Mouse (Mus musculus): ENCODE measurements around the gene Ift140. TPM values are rescaled to one million over a fixed set of nuclear protein-coding genes. Genes with fewer than 3 reads are reported as not detected.

Ift140 gene
- polyA plus RNA-seq, 1 experiment from 2014 or later: 27.6 TPM

DNA sequence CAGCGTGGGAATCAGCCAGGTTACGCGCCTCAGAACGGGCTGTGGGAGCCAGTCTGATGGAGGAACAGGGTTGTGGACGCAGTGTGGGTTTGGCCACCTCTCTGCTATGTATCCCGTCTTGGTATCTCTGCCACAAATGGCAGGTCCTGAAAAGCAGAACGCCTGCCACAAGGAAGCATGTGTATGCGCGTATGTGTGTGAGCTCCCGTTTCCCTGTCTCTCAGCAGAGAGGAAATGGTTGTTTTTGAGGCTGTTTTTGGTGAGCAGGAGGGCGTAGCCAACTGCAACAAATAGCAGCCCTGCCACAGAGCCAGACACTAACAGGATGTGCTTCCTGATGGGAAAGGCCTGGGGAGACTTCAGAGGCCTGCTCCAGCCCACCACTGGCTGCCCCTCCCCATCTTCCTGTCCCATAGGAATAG lies 65.1 kb downstream of the Ift140 start:
- Histone ChIP-seq H3K27me3 (no peaks in the 10 kb centered on the region), H3K27ac (peak overlapping the region; percentile 95), H3K36me3 (peaks cover 14% of the 10 kb centered on the region; the same call in 1 of the 2 replicates), H3K4me1 (peaks cover 73% of the 10 kb centered on the region), H3K9me3 (replicated peaks) (no peaks in the 10 kb centered on the region), H3K4me2 (peak overlapping the region; percentile 42), H3K9ac (peak overlapping the region; percentile 34; the same call in 1 of the 2 replicates), H3K4me3 (replicated peaks) (peak overlapping the region; percentile 43)
- WGBS: 69% methylated on average over 11 of the region's 11 CpGs
- no peak for ATAC-seq (replicated peaks; ENCODE audit: low FRiP score)

- H3K27ac ChIP-seq: peak overlapping the region; percentile 95
- ATAC-seq (replicated peaks; ENCODE audit: low FRiP score): peak; percentile 43
- no peak overlapping the region for H3K9ac ChIP-seq
- peaks cover 2% of the 10 kb centered on the region; the same call in 1 of the 2 replicates for H3K36me3 ChIP-seq
- peaks cover 67% of the 10 kb centered on the region for H3K4me1 ChIP-seq
- H3K27me3 ChIP-seq: no peaks in the 10 kb centered on the region
- H3K4me3 ChIP-seq (replicated peaks): no peak overlapping the region
- WGBS: 47% methylated on average over 14 of the region's 14 CpGs
- H3K4me2 ChIP-seq: peak overlapping the region; percentile 26; the same call in 1 of the 2 replicates
- no peaks in the 10 kb centered on the region for H3K9me3 ChIP-seq (replicated peaks)
Observed at GRCm38 (mm10) chr17:25082081-25082847, 66.4 kb downstream of the Ift140 start.

DNA sequence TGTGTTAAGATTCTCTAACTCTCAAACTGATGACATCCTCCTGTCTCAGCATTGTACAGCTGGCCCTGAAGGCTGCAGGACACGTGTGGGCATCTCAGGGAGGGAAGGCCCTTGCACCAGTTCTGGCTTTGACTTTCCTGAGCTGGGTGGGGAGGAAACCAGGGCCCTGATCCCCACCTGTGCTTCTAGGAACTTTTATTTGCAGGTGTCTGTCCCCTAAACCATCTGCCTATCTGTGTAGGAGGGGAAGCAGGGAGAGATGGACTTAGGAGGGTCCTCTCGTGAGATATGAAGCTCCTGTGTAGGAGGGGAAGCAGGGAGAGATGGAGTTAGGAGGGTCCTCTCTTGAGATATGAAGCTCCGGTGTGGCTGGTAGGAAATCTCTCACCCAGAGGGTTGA lies 67.0 kb downstream of the Ift140 start:
- no peaks in the 10 kb centered on the region for H3K9me3 ChIP-seq (replicated peaks)
- H3K27me3 ChIP-seq: no peaks in the 10 kb centered on the region
- no peak overlapping the region for H3K9ac ChIP-seq
- peak overlapping the region; percentile 95 for H3K27ac ChIP-seq
- H3K4me2 ChIP-seq: peak overlapping the region; percentile 26; the same call in 1 of the 2 replicates
- peaks cover 3% of the 10 kb centered on the region for H3K36me3 ChIP-seq
- H3K4me3 ChIP-seq (replicated peaks): 0 out of 2 replicates have a peak overlapping the region, but pooled peaks have one; percentile 4
- H3K4me1 ChIP-seq: peaks cover 62% of the 10 kb centered on the region
- 36% methylated on average over 3 of the region's 3 CpGs for WGBS
- ATAC-seq (replicated peaks; ENCODE audit: low FRiP score): no peak

DNA sequence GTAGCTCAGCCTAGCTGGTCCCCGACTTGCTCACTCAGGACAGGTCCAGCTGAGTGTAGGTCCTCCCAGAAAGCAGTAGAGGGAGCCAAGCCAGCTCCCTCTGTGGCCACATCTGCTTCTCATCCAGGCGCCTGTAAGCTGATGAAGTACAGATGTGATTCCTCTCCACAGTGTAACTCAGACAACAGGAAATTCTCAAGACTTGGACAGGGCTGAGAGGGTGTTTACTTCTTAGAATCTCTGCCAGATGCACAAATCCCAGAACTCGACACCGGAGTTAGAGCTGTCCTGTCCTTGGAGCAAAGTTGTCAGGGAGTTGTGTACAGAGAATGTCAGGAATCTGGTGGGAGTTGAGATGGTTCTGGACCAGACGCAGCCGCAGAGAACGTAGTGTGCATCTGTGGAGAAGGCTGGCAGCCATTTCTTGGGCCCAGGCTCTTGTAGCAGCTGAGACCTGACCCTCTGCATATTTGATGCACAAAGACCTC lies 67.6 kb downstream of the Ift140 start, which contains the start of gene Tmem204:
Gene Tmem204 (minus strand): TSS at position 148 of the 488 bp plus-strand sequence.
- no peak within 1 kb of the TSS for H3K9ac ChIP-seq
- 0 out of 2 replicates have a peak within 1 kb of the TSS, but pooled peaks have one; percentile 4 for H3K4me3 ChIP-seq (replicated peaks)
- H3K36me3 ChIP-seq: peaks cover 7% of the 10 kb centered on the region
- peak; percentile 85 for ATAC-seq (replicated peaks; ENCODE audit: low FRiP score)
- peaks cover 58% of the 10 kb centered on the region for H3K4me1 ChIP-seq
- 18% methylated on average over 7 of the region's 7 CpGs for whole genome bisulfite sequencing
- no peaks in the 10 kb centered on the region for H3K27me3 ChIP-seq
- peak within 1 kb of the TSS; percentile 26; the same call in 1 of the 2 replicates for H3K4me2 ChIP-seq
- H3K9me3 ChIP-seq (replicated peaks): no peaks in the 10 kb centered on the region
- peak within 1 kb of the TSS; percentile 95 for H3K27ac ChIP-seq

- Histone ChIP-seq H3K27ac (peak overlapping the region; percentile 95; the same call in 1 of the 2 replicates), H3K4me2 (no peak overlapping the region)
- 57% methylated on average over 13 of the region's 13 CpGs for WGBS
Observed at GRCm38 (mm10) chr17:25084835-25085385, 69.0 kb downstream of the Ift140 start.

GRCm38 (mm10) chr17:25086724-25087123 lies 70.8 kb downstream of the Ift140 start:
- Histone ChIP-seq H3K9me3 (replicated peaks) (no peaks in the 10 kb centered on the region), H3K27ac (no peak overlapping the region), H3K36me3 (peaks cover 32% of the 10 kb centered on the region), H3K4me2 (no peak overlapping the region), H3K4me1 (peaks cover 33% of the 10 kb centered on the region), H3K4me3 (replicated peaks) (no peak overlapping the region), H3K9ac (no peak overlapping the region), H3K27me3 (no peaks in the 10 kb centered on the region)
- WGBS: 93% methylated on average over 7 of the region's 7 CpGs
- no peak for ATAC-seq (replicated peaks; ENCODE audit: low FRiP score)

More at GRCm38 (mm10) chr17:25084835-25085385, 69.0 kb downstream of the Ift140 start:
- H3K36me3 ChIP-seq: peaks cover 18% of the 10 kb centered on the region
- H3K9me3 ChIP-seq (replicated peaks): no peaks in the 10 kb centered on the region
- H3K27me3 ChIP-seq: no peaks in the 10 kb centered on the region
- no peak overlapping the region for H3K4me3 ChIP-seq (replicated peaks)
- ATAC-seq (replicated peaks; ENCODE audit: low FRiP score): no peak
- H3K9ac ChIP-seq: no peak overlapping the region
- peaks cover 50% of the 10 kb centered on the region for H3K4me1 ChIP-seq

GRCm38 (mm10) chr17:25089158-25089557 lies 73.3 kb downstream of the Ift140 start:
- no peak overlapping the region for H3K27ac ChIP-seq
- H3K9me3 ChIP-seq (replicated peaks): no peaks in the 10 kb centered on the region
- H3K4me3 ChIP-seq (replicated peaks): no peak overlapping the region
- ATAC-seq (replicated peaks; ENCODE audit: low FRiP score): peak; percentile 79
- no peaks in the 10 kb centered on the region for H3K27me3 ChIP-seq
- peaks cover 53% of the 10 kb centered on the region for H3K36me3 ChIP-seq
- 89% methylated on average over 10 of the region's 10 CpGs for WGBS
- no peak overlapping the region for H3K9ac ChIP-seq
- no peak overlapping the region for H3K4me2 ChIP-seq
- H3K4me1 ChIP-seq: peaks cover 10% of the 10 kb centered on the region

DNA sequence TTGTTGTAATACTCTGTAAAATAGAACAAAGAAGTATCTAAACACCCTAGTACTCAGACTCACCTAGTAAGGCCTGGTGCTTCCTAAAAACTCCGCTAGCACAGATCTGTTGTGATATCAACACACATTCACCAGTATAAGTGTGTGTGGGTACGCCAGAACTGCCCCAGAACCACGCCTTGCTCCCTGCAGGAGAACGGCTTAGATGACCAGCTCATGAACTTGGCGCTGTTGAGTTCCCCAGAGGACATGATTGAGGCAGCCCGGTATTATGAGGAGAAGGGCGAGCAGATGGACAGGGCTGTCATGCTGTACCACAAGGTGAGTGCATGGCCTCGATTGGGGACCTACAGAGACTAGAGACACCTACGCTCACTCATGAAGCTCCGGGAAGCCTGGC lies 74.6 kb downstream of the Ift140 start:
- peaks cover 64% of the 10 kb centered on the region for H3K36me3 ChIP-seq
- no peak overlapping the region for H3K4me3 ChIP-seq (replicated peaks)
- no peak overlapping the region for H3K4me2 ChIP-seq
- WGBS: 90% methylated on average over 10 of the region's 10 CpGs
- H3K4me1 ChIP-seq: no peaks in the 10 kb centered on the region
- no peaks in the 10 kb centered on the region for H3K27me3 ChIP-seq
- no peaks in the 10 kb centered on the region for H3K9me3 ChIP-seq (replicated peaks)
- H3K9ac ChIP-seq: no peak overlapping the region
- ATAC-seq (replicated peaks; ENCODE audit: low FRiP score): no peak
- no peak overlapping the region for H3K27ac ChIP-seq

GRCm38 (mm10) chr17:25096221-25096620 lies 80.3 kb downstream of the Ift140 start:
- Histone ChIP-seq H3K27ac (no peak overlapping the region), H3K9ac (no peak overlapping the region), H3K4me2 (no peak overlapping the region), H3K36me3 (peaks cover 74% of the 10 kb centered on the region), H3K4me3 (replicated peaks) (no peak overlapping the region), H3K9me3 (replicated peaks) (no peaks in the 10 kb centered on the region), H3K27me3 (no peaks in the 10 kb centered on the region), H3K4me1 (no peaks in the 10 kb centered on the region)
- ATAC-seq (replicated peaks; ENCODE audit: low FRiP score): no peak
- WGBS: 91% methylated on average over 2 of the region's 2 CpGs

- 95% methylated on average over 6 of the region's 6 CpGs for WGBS
- no peak overlapping the region for H3K4me3 ChIP-seq (replicated peaks)
- H3K27me3 ChIP-seq: no peaks in the 10 kb centered on the region
- no peak overlapping the region for H3K27ac ChIP-seq
- peaks cover 79% of the 10 kb centered on the region for H3K36me3 ChIP-seq
- ATAC-seq (replicated peaks; ENCODE audit: low FRiP score): no peak
- no peaks in the 10 kb centered on the region for H3K4me1 ChIP-seq
- no peak overlapping the region for H3K4me2 ChIP-seq
- no peaks in the 10 kb centered on the region for H3K9me3 ChIP-seq (replicated peaks)
- no peak overlapping the region for H3K9ac ChIP-seq
Observed at GRCm38 (mm10) chr17:25100052-25100451, 84.2 kb downstream of the Ift140 start.

DNA sequence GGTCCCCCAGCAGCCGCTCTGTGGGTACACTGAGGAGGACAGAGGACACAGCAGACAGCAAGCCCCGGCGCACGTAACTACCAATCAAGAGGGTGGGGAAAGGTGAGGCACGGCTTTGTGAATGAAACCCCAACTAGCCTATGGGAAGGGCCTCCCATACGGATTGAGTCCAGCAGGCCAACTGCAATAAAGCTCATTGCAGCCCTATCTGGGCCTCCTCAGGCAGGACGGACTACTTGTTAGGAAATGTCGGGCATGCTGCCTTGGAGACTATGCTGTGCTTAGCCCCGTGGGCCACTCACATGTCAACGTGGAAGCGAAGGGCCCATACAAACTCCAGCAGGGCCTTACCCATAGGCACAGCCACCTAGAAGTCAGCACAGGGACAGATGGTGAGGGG lies 85.5 kb downstream of the Ift140 start:
- WGBS: 92% methylated on average over 11 of the region's 11 CpGs
- Histone ChIP-seq H3K27me3 (no peaks in the 10 kb centered on the region), H3K9me3 (replicated peaks) (no peaks in the 10 kb centered on the region), H3K4me2 (no peak overlapping the region), H3K9ac (no peak overlapping the region), H3K36me3 (peaks cover 85% of the 10 kb centered on the region), H3K4me1 (no peaks in the 10 kb centered on the region), H3K27ac (no peak overlapping the region), H3K4me3 (replicated peaks) (no peak overlapping the region)
- ATAC-seq (replicated peaks; ENCODE audit: low FRiP score): no peak

DNA sequence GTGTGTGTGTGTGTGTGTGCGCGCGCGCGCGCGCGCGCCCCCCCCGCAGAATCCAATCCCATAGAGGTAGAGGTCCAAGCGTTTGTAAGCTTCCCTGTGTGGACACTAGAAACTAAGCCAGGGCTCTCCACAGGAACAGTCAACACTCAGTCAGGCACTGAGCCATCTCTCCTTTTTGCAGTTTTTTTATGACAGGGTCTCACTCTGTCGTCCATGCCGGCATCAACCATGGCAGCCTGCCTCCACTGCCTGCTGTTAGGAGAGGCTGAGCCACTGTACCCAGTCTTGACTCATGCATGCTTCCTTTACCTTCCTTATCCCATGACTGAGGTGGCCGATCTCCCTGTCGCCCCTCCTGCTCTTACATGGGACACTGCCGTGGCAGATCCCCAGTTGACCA lies 91.9 kb downstream of the Ift140 start:
- no peak overlapping the region for H3K4me3 ChIP-seq (replicated peaks)
- H3K27me3 ChIP-seq: no peaks in the 10 kb centered on the region
- H3K4me1 ChIP-seq: 0 out of 2 replicates have a peak, but pooled peaks cover 3% of the 10 kb centered on the region
- no peak overlapping the region for H3K4me2 ChIP-seq
- H3K36me3 ChIP-seq: peaks cover 96% of the 10 kb centered on the region
- no peaks in the 10 kb centered on the region for H3K9me3 ChIP-seq (replicated peaks)
- H3K9ac ChIP-seq: no peak overlapping the region
- H3K27ac ChIP-seq: no peak overlapping the region
- WGBS: 85% methylated on average over 13 of the region's 16 CpGs
- no peak for ATAC-seq (replicated peaks; ENCODE audit: low FRiP score)

Data from kidney, embryonic 15.5 days (tissue).